25 mouse cellular contexts compared by ENCODE assay signal in the genomic region with DNA sequence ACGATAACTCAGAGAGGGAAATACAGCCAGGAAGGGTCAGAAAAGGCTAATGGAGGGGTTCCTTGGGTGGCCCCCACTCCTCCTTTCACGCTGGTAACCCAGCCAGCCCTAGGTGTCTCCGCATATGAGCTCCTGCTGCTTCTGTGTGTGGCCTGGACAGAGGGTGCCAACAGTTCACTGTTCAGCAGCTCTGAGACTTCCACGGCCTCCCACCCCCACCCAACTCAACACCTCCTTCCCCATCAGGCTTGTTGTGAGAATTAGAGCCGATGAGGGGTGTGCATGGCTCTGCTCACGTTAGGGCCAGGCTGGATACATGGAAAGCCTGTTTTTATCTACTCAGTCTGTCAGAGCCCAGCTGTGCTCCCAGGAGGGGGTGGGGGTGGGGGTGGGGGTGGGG. TPM values are rescaled to one million over a fixed set of nuclear protein-coding genes. Genes with fewer than 3 reads are reported as not detected.
DNase-seq lines count a peak whose midpoint lies in the region; ATAC-seq lines count a peak whose summit lies in the region.
"Had no signal": no experiment of that assay in that cellular context is flagged by ENCODE, and none has a peak within 500 bp of the region (broad histone marks: within the 10 kb centered on the region; RNA-seq: fewer than 3 reads in every experiment).

No protein-coding gene starts in this region.

- H3K27ac ChIP-seq in neural tube, embryonic 12.5 days, result no peak overlapping the region
- no peak overlapping the region for H3K27ac ChIP-seq in midbrain, embryonic 14.5 days (replicated peaks; ENCODE audit: low read depth, low read length)
- H3K27ac ChIP-seq: heart, embryonic 15.5 days; limb, embryonic 13.5 days; liver, embryonic 14.5 days had no signal

- ATAC-seq in cerebellum, adult (ENCODE audit: insufficient number of reproducible peaks, low FRiP score, low TSS enrichment), result no peak
- ATAC-seq in neural tube, embryonic 12.5 days (ENCODE audit: low FRiP score, low read depth), result no peak
- no peak for ATAC-seq in midbrain, embryonic 14.5 days (ENCODE audit: low FRiP score, low TSS enrichment)
- ATAC-seq in activated CD4-positive, CD25-positive, alpha-beta regulatory T cell, adult 4 months, result no peak

- 43% methylated on average over 6 of the region's 6 CpGs for WGBS in neural tube, embryonic 12.5 days
- 40% methylated on average over 6 of the region's 6 CpGs for WGBS in midbrain, embryonic 14.5 days

- H3K9ac ChIP-seq in neural tube, embryonic 12.5 days, result 0 out of 2 replicates have a peak overlapping the region, but pooled peaks have one; percentile 8
- no peak overlapping the region for H3K9ac ChIP-seq in midbrain, embryonic 14.5 days (replicated peaks; ENCODE audit: low read length)
- H3K9ac ChIP-seq: heart, embryonic 15.5 days; limb, embryonic 13.5 days; liver, embryonic 14.5 days had no signal

- DNase-seq in cerebellum, postnatal 10 days, result peak; percentile 49 to 50
- no peak for DNase-seq in neural tube, embryonic 10.5 days (ENCODE audit: extremely low spot score, low spot score)
- DNase-seq in midbrain, embryonic 14.5 days, result no peak
- DNase-seq in adrenal gland, adult 8-10 months, result no peak
- no peak for DNase-seq in yolk sac, embryonic 10.5 days (ENCODE audit: low spot score)
- DNase-seq: B cell, adult 2 months; embryo, embryonic 11 days; gastrocnemius, postnatal 10 days; heart, adult 18-20 months; kidney, adult 11 months; kidney, postnatal 14 days had no signal

- no peak overlapping the region for H3K4me3 ChIP-seq in neural tube, embryonic 12.5 days
- H3K4me3 ChIP-seq in midbrain, embryonic 14.5 days (replicated peaks; ENCODE audit: low read depth, low read length), result no peak overlapping the region; the same call in 1 of the 2 replicates
- H3K4me3 ChIP-seq: heart, embryonic 15.5 days; limb, embryonic 13.5 days; myocyte had no signal

- no peaks in the 10 kb centered on the region for H3K9me3 ChIP-seq in neural tube, embryonic 12.5 days
- H3K9me3 ChIP-seq in midbrain, embryonic 14.5 days (ENCODE audit: control insufficient read depth, low read length), result no peaks in the 10 kb centered on the region
- H3K9me3 ChIP-seq: heart, embryonic 15.5 days; limb, embryonic 13.5 days had no signal

- H3K4me2 ChIP-seq in neural tube, embryonic 12.5 days (replicated peaks), result peak overlapping the region; percentile 77; the same call in 1 of the 2 replicates
- H3K4me2 ChIP-seq in midbrain, embryonic 14.5 days (ENCODE audit: low read length), result peak overlapping the region; percentile 77
- H3K4me2 ChIP-seq: heart, embryonic 15.5 days; limb, embryonic 13.5 days had no signal

- H3K36me3 ChIP-seq in neural tube, embryonic 12.5 days, result 0 out of 2 replicates have a peak, but pooled peaks cover 2% of the 10 kb centered on the region
- H3K36me3 ChIP-seq in midbrain, embryonic 14.5 days (ENCODE audit: control insufficient read depth, insufficient read depth, low read length), result peaks cover 21% of the 10 kb centered on the region
- H3K36me3 ChIP-seq: heart, embryonic 15.5 days; limb, embryonic 13.5 days had no signal

- peaks cover 36% of the 10 kb centered on the region for H3K4me1 ChIP-seq in neural tube, embryonic 12.5 days
- peaks cover 38% of the 10 kb centered on the region for H3K4me1 ChIP-seq in midbrain, embryonic 14.5 days (ENCODE audit: control insufficient read depth, insufficient read depth, low read length)

- H3K27me3 ChIP-seq in neural tube, embryonic 12.5 days (replicated peaks), result peaks cover 20% of the 10 kb centered on the region
- H3K27me3 ChIP-seq in midbrain, embryonic 14.5 days (ENCODE audit: control insufficient read depth, insufficient read depth, low read length), result 0 out of 2 replicates have a peak, but pooled peaks cover 1% of the 10 kb centered on the region

RNA-seq across cellular contexts. Expression of a gene that starts 3.6 kb away (rescaled TPM):
- polyA plus RNA-seq in neural tube, embryonic 12.5 days (2016; fragmentation: Nextera tagmentation; extraction: Ambion mirVana), result 29.5 and 37.6 TPM in 2 replicates
- 19.1 and 29.4 TPM in 2 replicates for polyA plus RNA-seq in midbrain, embryonic 14.5 days (2014; fragmentation: Nextera tagmentation; extraction: Ambion mirVana)
- total RNA-seq in adrenal gland, adult 8-10 months (2022), result 1 to 10 TPM; 4.0 to 6.4 (median 4.2) TPM
- polyA plus RNA-seq in activated CD4-positive, CD25-positive, alpha-beta regulatory T cell, adult 4 months (2017; shearing (Covaris generic)), result not detected
- total RNA-seq: heart, adult 18-20 months; hematopoietic stem cell, adult 5-6 weeks; megakaryocyte, adult 5-6 weeks had no signal

RNA-seq across cellular contexts. Expression of a gene that starts 20.3 kb away (rescaled TPM):
- polyA plus RNA-seq in neural tube, embryonic 12.5 days (2016; fragmentation: Nextera tagmentation; extraction: Ambion mirVana), result 3.6 and 4.2 TPM in 2 replicates
- 37.5 and 53.7 TPM in 2 replicates for polyA plus RNA-seq in midbrain, embryonic 14.5 days (2014; fragmentation: Nextera tagmentation; extraction: Ambion mirVana)
- 1 to 10 TPM; 1.8 to 5.6 (median 3.5) TPM for total RNA-seq in adrenal gland, adult 8-10 months (2022)
- under 1 TPM; 0.33 to 0.62 TPM for polyA plus RNA-seq in activated CD4-positive, CD25-positive, alpha-beta regulatory T cell, adult 4 months (2017; shearing (Covaris generic))
- total RNA-seq: heart, adult 18-20 months; hematopoietic stem cell, adult 5-6 weeks; megakaryocyte, adult 5-6 weeks had no signal
- polyA plus RNA-seq: heart, embryonic 15.5 days; limb, embryonic 13.5 days; lung, embryonic 16.5 days; myocyte; thymus, postnatal 0 days had no signal

RNA-seq across cellular contexts. Expression of a gene that starts 37.7 kb away (rescaled TPM):
- not detected in 2 replicates for polyA plus RNA-seq in neural tube, embryonic 12.5 days (2016; fragmentation: Nextera tagmentation; extraction: Ambion mirVana)
- not detected in 2 replicates for polyA plus RNA-seq in midbrain, embryonic 14.5 days (2014; fragmentation: Nextera tagmentation; extraction: Ambion mirVana)
- not detected for total RNA-seq in adrenal gland, adult 8-10 months (2022)
- not detected for polyA plus RNA-seq in activated CD4-positive, CD25-positive, alpha-beta regulatory T cell, adult 4 months (2017; shearing (Covaris generic))
- total RNA-seq: adrenal gland, postnatal 4 days; gastrocnemius, postnatal 10 days; heart, adult 18-20 months; hematopoietic stem cell, adult 5-6 weeks; layer of hippocampus, postnatal 10 days; megakaryocyte, adult 5-6 weeks had no signal
- polyA plus RNA-seq: heart, embryonic 15.5 days; limb, embryonic 13.5 days; liver, embryonic 14.5 days; lung, embryonic 16.5 days; myocyte; stomach, embryonic 16.5 days; thymus, postnatal 0 days had no signal

RNA-seq across cellular contexts. Expression of a gene that starts 43.1 kb away (rescaled TPM):
- 53.3 and 59.0 TPM in 2 replicates for polyA plus RNA-seq in neural tube, embryonic 12.5 days (2016; fragmentation: Nextera tagmentation; extraction: Ambion mirVana)
- 25.5 and 40.2 TPM in 2 replicates for polyA plus RNA-seq in midbrain, embryonic 14.5 days (2014; fragmentation: Nextera tagmentation; extraction: Ambion mirVana)
- total RNA-seq in adrenal gland, adult 8-10 months (2022), result 10 to 100 TPM; 38.8 to 45.1 (median 41.8) TPM
- 1 to 10 TPM; 1.5 to 2.2 TPM for polyA plus RNA-seq in activated CD4-positive, CD25-positive, alpha-beta regulatory T cell, adult 4 months (2017; shearing (Covaris generic))
- total RNA-seq: hematopoietic stem cell, adult 5-6 weeks had no signal

RNA-seq across cellular contexts. Expression of a gene that starts 44.8 kb away (rescaled TPM):
- polyA plus RNA-seq in neural tube, embryonic 12.5 days (2016; fragmentation: Nextera tagmentation; extraction: Ambion mirVana), result 0.09 and 0.15 TPM in 2 replicates
- polyA plus RNA-seq in midbrain, embryonic 14.5 days (2014; fragmentation: Nextera tagmentation; extraction: Ambion mirVana), result 0.22 and 0.23 TPM in 2 replicates
- not detected for total RNA-seq in adrenal gland, adult 8-10 months (2022)
- under 1 TPM in 1 of 2 experiments, not detected in 1; 0.08 TPM for polyA plus RNA-seq in activated CD4-positive, CD25-positive, alpha-beta regulatory T cell, adult 4 months (2017; shearing (Covaris generic))
- total RNA-seq: heart, adult 18-20 months; hematopoietic stem cell, adult 5-6 weeks; megakaryocyte, adult 5-6 weeks had no signal
- polyA plus RNA-seq: lung, embryonic 16.5 days; myocyte had no signal

Comparison
In these comparisons a context has a peak if more than half of its experiments do, and no peak if none do; other contexts are left out.
1. DNase-seq: peak in cerebellum, postnatal 10 days (2 of 2); none in neural tube, embryonic 10.5 days (single experiment), midbrain, embryonic 14.5 days (single experiment), adrenal gland, adult 8-10 months (single experiment) and yolk sac, embryonic 10.5 days (single experiment).
2. RNA of a gene that starts 3.6 kb away (polyA plus RNA-seq): 29.5 to 37.6 TPM in neural tube, embryonic 12.5 days and 19.1 to 29.4 TPM in midbrain, embryonic 14.5 days; not detected in activated CD4-positive, CD25-positive, alpha-beta regulatory T cell, adult 4 months; every median in the first group is over 10 times any median in the second.